Mouse (Mus musculus): ENCODE results near the gene Dmbx1.

The Dmbx1 gene

GRCm38 (mm10) chr4:115890553-115890952 is 49.2 kb downstream of the Dmbx1 start, which contains the start of gene 6430628N08Rik:
Gene 6430628N08Rik (plus strand): TSS chr4:115890665.
- no peak for DNase-seq (ENCODE audit: low read depth in 2 of 2, low spot score in 2 of 2)

- no peak for DNase-seq (ENCODE audit: low read depth in 2 of 2, low spot score in 2 of 2)
Measured at GRCm38 (mm10) chr4:115890066-115890465, 49.7 kb downstream of the Dmbx1 start.

- DNase-seq (ENCODE audit: low read depth in 2 of 2, low spot score in 2 of 2) = no peak
Measured at GRCm38 (mm10) chr4:115886875-115887274, 52.9 kb downstream of the Dmbx1 start.

GRCm38 (mm10) chr4:115885846-115886245 is 53.9 kb downstream of the Dmbx1 start:
- DNase-seq (ENCODE audit: low read depth in 2 of 2, low spot score in 2 of 2) = no peak

- DNase-seq (ENCODE audit: low read depth in 2 of 2, low spot score in 2 of 2) = no peak
Measured at GRCm38 (mm10) chr4:115884022-115884421, 55.7 kb downstream of the Dmbx1 start, which contains the start of gene Kncn. Gene Kncn (plus strand): TSS chr4:115884400.

- no peak for DNase-seq (ENCODE audit: low read depth in 2 of 2, low spot score in 2 of 2)
Measured at GRCm38 (mm10) chr4:115882195-115882594, 57.5 kb downstream of the Dmbx1 start.

- no peak for DNase-seq (ENCODE audit: low read depth in 2 of 2, low spot score in 2 of 2)
Measured at GRCm38 (mm10) chr4:115881183-115881582, 58.5 kb downstream of the Dmbx1 start.

GRCm38 (mm10) chr4:115878828-115879227 is 60.9 kb downstream of the Dmbx1 start:
- no peak for DNase-seq (ENCODE audit: low read depth in 2 of 2, low spot score in 2 of 2)

- no peak for DNase-seq (ENCODE audit: low read depth in 2 of 2, low spot score in 2 of 2)
Measured at GRCm38 (mm10) chr4:115878216-115878678, 61.5 kb downstream of the Dmbx1 start.

GRCm38 (mm10) chr4:115873231-115873630 is 66.5 kb downstream of the Dmbx1 start:
- DNase-seq (ENCODE audit: low read depth in 2 of 2, low spot score in 2 of 2) = no peak

GRCm38 (mm10) chr4:115869512-115870210 is 70.1 kb downstream of the Dmbx1 start:
- no peak for DNase-seq (ENCODE audit: low read depth in 2 of 2, low spot score in 2 of 2)

All from CD8-positive naive resting alpha-beta T cell, adult 2 months (primary cell).